Mouse (Mus musculus): ENCODE measurements around the gene Nfam1. TPM values are rescaled to one million over a fixed set of nuclear protein-coding genes. Genes with fewer than 3 reads are reported as not detected.

Gene Nfam1
- polyA plus RNA-seq, 1 experiment from 2014 or later: 10.4 TPM

- Histone ChIP-seq H3K27me3 (ENCODE audit: insufficient read depth, low read length) (no peaks in the 10 kb centered on the region), H3K27ac (ENCODE audit: low read depth) (no peak overlapping the region), H3K4me3 (ENCODE audit: low read depth, low read length) (no peak overlapping the region), H3K4me2 (ENCODE audit: low read depth, low read length) (no peak overlapping the region), H3K4me1 (ENCODE audit: insufficient read depth) (no peaks in the 10 kb centered on the region), H3K36me3 (replicated peaks; ENCODE audit: insufficient read depth, low read length) (no peaks in the 10 kb centered on the region), H3K9ac (replicated peaks) (no peak overlapping the region), H3K9me3 (ENCODE audit: low read length) (no peaks in the 10 kb centered on the region)
- 72% methylated on average over 22 of the region's 22 CpGs for WGBS (ENCODE audit: insufficient replicate concordance)
- DNase-seq: no peak
- ATAC-seq: no peak
- TF ChIP-seq EP300 (IDR thresholded peaks at IDR 0.05; ENCODE audit: low read depth) (no peak), CTCF (IDR thresholded peaks at IDR 0.05; ENCODE audit: low read depth) (no peak)
These were observed 10.2 kb upstream of the Nfam1 start for GRCm38 (mm10) chr15:83043362-83043708.

GRCm38 (mm10) chr15:83042655-83043361 lies 9.7 kb upstream of the Nfam1 start:
- H3K4me1 ChIP-seq (ENCODE audit: insufficient read depth): peaks cover 3% of the 10 kb centered on the region; the same call in 1 of the 2 replicates
- H3K4me2 ChIP-seq (ENCODE audit: low read depth, low read length): no peak overlapping the region
- DNase-seq (no peak), ATAC-seq (no peak)
- no peak overlapping the region for H3K27ac ChIP-seq (ENCODE audit: low read depth)
- WGBS (ENCODE audit: insufficient replicate concordance): 33% methylated on average over 6 of the region's 6 CpGs
- H3K36me3 ChIP-seq (replicated peaks; ENCODE audit: insufficient read depth, low read length): no peaks in the 10 kb centered on the region
- H3K27me3 ChIP-seq (ENCODE audit: insufficient read depth, low read length): no peaks in the 10 kb centered on the region
- TF ChIP-seq EP300 (IDR thresholded peaks at IDR 0.05; ENCODE audit: low read depth) (no peak), CTCF (IDR thresholded peaks at IDR 0.05; ENCODE audit: low read depth) (no peak)
- H3K4me3 ChIP-seq (ENCODE audit: low read depth, low read length): no peak overlapping the region
- H3K9me3 ChIP-seq (ENCODE audit: low read length): no peaks in the 10 kb centered on the region
- no peak overlapping the region for H3K9ac ChIP-seq (replicated peaks)

GRCm38 (mm10) chr15:83040156-83040555 lies 7.0 kb upstream of the Nfam1 start:
- ATAC-seq (no peak), DNase-seq (no peak)
- no peaks in the 10 kb centered on the region for H3K9me3 ChIP-seq (ENCODE audit: low read length)
- no peak overlapping the region for H3K4me2 ChIP-seq (ENCODE audit: low read depth, low read length)
- no peaks in the 10 kb centered on the region for H3K36me3 ChIP-seq (replicated peaks; ENCODE audit: insufficient read depth, low read length)
- no peak overlapping the region for H3K27ac ChIP-seq (ENCODE audit: low read depth)
- H3K9ac ChIP-seq (replicated peaks): no peak overlapping the region
- H3K4me1 ChIP-seq (ENCODE audit: insufficient read depth): peaks cover 9% of the 10 kb centered on the region
- TF ChIP-seq EP300 (IDR thresholded peaks at IDR 0.05; ENCODE audit: low read depth): no peak
- WGBS (ENCODE audit: insufficient replicate concordance): 76% methylated on average over 2 of the region's 2 CpGs
- no peaks in the 10 kb centered on the region for H3K27me3 ChIP-seq (ENCODE audit: insufficient read depth, low read length)
- H3K4me3 ChIP-seq (ENCODE audit: low read depth, low read length): no peak overlapping the region

GRCm38 (mm10) chr15:83038812-83039211 lies 5.7 kb upstream of the Nfam1 start:
- Histone ChIP-seq H3K4me2 (ENCODE audit: low read depth, low read length) (no peak overlapping the region), H3K27me3 (ENCODE audit: insufficient read depth, low read length) (0 out of 2 replicates have a peak, but pooled peaks cover 5% of the 10 kb centered on the region), H3K4me3 (ENCODE audit: low read depth, low read length) (no peak overlapping the region), H3K9me3 (ENCODE audit: low read length) (no peaks in the 10 kb centered on the region), H3K4me1 (ENCODE audit: insufficient read depth) (peaks cover 13% of the 10 kb centered on the region), H3K27ac (ENCODE audit: low read depth) (no peak overlapping the region), H3K36me3 (replicated peaks; ENCODE audit: insufficient read depth, low read length) (no peaks in the 10 kb centered on the region), H3K9ac (replicated peaks) (no peak overlapping the region)
- ATAC-seq (no peak), DNase-seq (no peak)
- TF ChIP-seq EP300 (IDR thresholded peaks at IDR 0.05; ENCODE audit: low read depth) (no peak), CTCF (IDR thresholded peaks at IDR 0.05; ENCODE audit: low read depth) (no peak)
- 33% methylated on average over 3 of the region's 3 CpGs for WGBS (ENCODE audit: insufficient replicate concordance)

GRCm38 (mm10) chr15:83037755-83038483 lies 4.8 kb upstream of the Nfam1 start:
- Histone ChIP-seq H3K36me3 (replicated peaks; ENCODE audit: insufficient read depth, low read length) (no peaks in the 10 kb centered on the region), H3K4me1 (ENCODE audit: insufficient read depth) (peaks cover 13% of the 10 kb centered on the region), H3K4me2 (ENCODE audit: low read depth, low read length) (no peak overlapping the region), H3K4me3 (ENCODE audit: low read depth, low read length) (no peak overlapping the region), H3K27me3 (ENCODE audit: insufficient read depth, low read length) (0 out of 2 replicates have a peak, but pooled peaks cover 5% of the 10 kb centered on the region), H3K27ac (ENCODE audit: low read depth) (no peak overlapping the region), H3K9ac (replicated peaks) (no peak overlapping the region), H3K9me3 (ENCODE audit: low read length) (no peaks in the 10 kb centered on the region)
- WGBS (ENCODE audit: insufficient replicate concordance): 6% methylated on average over 8 of the region's 8 CpGs
- no peak for TF ChIP-seq EP300 (IDR thresholded peaks at IDR 0.05; ENCODE audit: low read depth)
- peak; percentile 99 for TF ChIP-seq CTCF (IDR thresholded peaks at IDR 0.05; ENCODE audit: low read depth)
- ATAC-seq (0 out of 2 replicates have a peak, but pooled peaks have one; percentile 40), DNase-seq (peak; percentile 91)

GRCm38 (mm10) chr15:83036900-83037519 lies 3.9 kb upstream of the Nfam1 start:
- Histone ChIP-seq H3K9ac (replicated peaks) (no peak overlapping the region), H3K36me3 (replicated peaks; ENCODE audit: insufficient read depth, low read length) (no peaks in the 10 kb centered on the region), H3K4me2 (ENCODE audit: low read depth, low read length) (no peak overlapping the region), H3K4me3 (ENCODE audit: low read depth, low read length) (no peak overlapping the region), H3K9me3 (ENCODE audit: low read length) (no peaks in the 10 kb centered on the region), H3K4me1 (ENCODE audit: insufficient read depth) (peaks cover 15% of the 10 kb centered on the region), H3K27ac (ENCODE audit: low read depth) (no peak overlapping the region), H3K27me3 (ENCODE audit: insufficient read depth, low read length) (0 out of 2 replicates have a peak, but pooled peaks cover 5% of the 10 kb centered on the region)
- ATAC-seq (no peak), DNase-seq (peak; percentile 64)
- no peak for TF ChIP-seq CTCF (IDR thresholded peaks at IDR 0.05; ENCODE audit: low read depth)
- TF ChIP-seq EP300 (IDR thresholded peaks at IDR 0.05; ENCODE audit: low read depth): no peak
- 71% methylated on average over 14 of the region's 14 CpGs for WGBS (ENCODE audit: insufficient replicate concordance)
